Mouse (Mus musculus): ENCODE measurements around the gene Prickle2. TPM values are rescaled to one million over a fixed set of nuclear protein-coding genes. Genes with fewer than 3 reads are reported as not detected.

Gene Prickle2
- polyA plus RNA-seq, 1 experiment from 2014 or later: 1.7 TPM

DNA sequence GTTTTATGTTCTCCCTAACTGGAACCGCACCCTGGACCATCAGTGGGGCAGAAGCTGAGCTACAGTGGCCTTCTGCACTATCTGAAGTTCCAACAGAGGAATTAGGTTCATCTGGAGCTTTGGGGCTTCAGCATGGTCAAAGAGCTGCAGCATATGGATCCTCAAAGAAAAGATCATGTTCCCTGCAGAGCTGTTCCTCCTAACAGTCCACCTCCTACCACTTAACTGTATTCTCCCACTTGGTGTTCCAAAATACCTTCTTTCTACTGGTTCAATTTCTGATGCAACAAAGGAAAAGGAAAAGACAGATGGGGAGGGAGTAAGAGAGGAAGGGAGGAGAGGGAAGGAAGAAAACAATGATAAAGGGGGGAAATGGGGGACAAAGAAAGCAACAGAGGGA lies 56.9 kb downstream of the Prickle2 start:
- Histone ChIP-seq H3K4me3 (ENCODE audit: low read depth, low read length) (no peak overlapping the region), H3K27ac (ENCODE audit: low read depth, low read length) (no peak overlapping the region), H3K27me3 (replicated peaks; ENCODE audit: control insufficient read depth, insufficient read depth, low read length) (no peaks in the 10 kb centered on the region), H3K9ac (ENCODE audit: low read depth, low read length) (no peak overlapping the region), H3K9me3 (ENCODE audit: control insufficient read depth, low read length) (no peaks in the 10 kb centered on the region), H3K4me1 (replicated peaks; ENCODE audit: control insufficient read depth, insufficient read depth, low read length) (no peaks in the 10 kb centered on the region), H3K36me3 (ENCODE audit: control insufficient read depth, insufficient read depth, low read length) (no peaks in the 10 kb centered on the region), H3K4me2 (no peak overlapping the region)
- ATAC-seq (replicated peaks; ENCODE audit: low FRiP score) (no peak), DNase-seq (ENCODE audit: low spot score) (no peak)
- 74% methylated on average over 1 of the region's 1 CpGs for WGBS

GRCm38 (mm10) chr6:92648571-92648970 lies 57.4 kb downstream of the Prickle2 start:
- no peak overlapping the region for H3K27ac ChIP-seq (ENCODE audit: low read depth, low read length)
- no peak overlapping the region for H3K9ac ChIP-seq (ENCODE audit: low read depth, low read length)
- no peaks in the 10 kb centered on the region for H3K9me3 ChIP-seq (ENCODE audit: control insufficient read depth, low read length)
- no peak overlapping the region for H3K4me2 ChIP-seq
- no peaks in the 10 kb centered on the region for H3K27me3 ChIP-seq (replicated peaks; ENCODE audit: control insufficient read depth, insufficient read depth, low read length)
- WGBS: 61% methylated on average over 2 of the region's 2 CpGs
- H3K4me3 ChIP-seq (ENCODE audit: low read depth, low read length): no peak overlapping the region
- DNase-seq (ENCODE audit: low spot score): no peak
- no peak for ATAC-seq (replicated peaks; ENCODE audit: low FRiP score)
- H3K36me3 ChIP-seq (ENCODE audit: control insufficient read depth, insufficient read depth, low read length): no peaks in the 10 kb centered on the region
- no peaks in the 10 kb centered on the region for H3K4me1 ChIP-seq (replicated peaks; ENCODE audit: control insufficient read depth, insufficient read depth, low read length)

DNA sequence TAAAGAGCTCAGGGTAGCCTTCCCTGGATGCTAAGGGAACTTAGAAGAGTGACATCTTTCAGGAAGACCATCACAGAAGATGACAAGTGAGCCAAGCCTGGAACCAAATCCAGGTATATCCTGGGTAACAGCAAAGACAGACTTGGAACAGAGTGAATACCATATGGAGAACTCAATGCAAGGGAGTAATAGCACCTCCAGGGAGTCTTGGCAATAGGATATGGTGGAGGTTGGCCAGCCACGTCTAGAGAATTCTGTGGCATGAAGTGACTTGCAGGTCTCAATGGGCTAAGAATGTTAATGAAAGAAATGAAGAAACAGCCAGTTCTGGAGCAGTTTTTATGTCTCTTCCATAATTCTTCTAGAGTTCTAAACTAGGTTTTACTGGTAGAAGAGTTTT lies 63.0 kb downstream of the Prickle2 start:
- no peak for DNase-seq (ENCODE audit: low spot score)

GRCm38 (mm10) chr6:92641956-92642355 lies 64.0 kb downstream of the Prickle2 start:
- Histone ChIP-seq H3K4me3 (ENCODE audit: low read depth, low read length) (no peak overlapping the region), H3K4me1 (replicated peaks; ENCODE audit: control insufficient read depth, insufficient read depth, low read length) (no peaks in the 10 kb centered on the region)
- ATAC-seq (replicated peaks; ENCODE audit: low FRiP score): no peak

More for the DNA sequence above, 63.0 kb downstream of the Prickle2 start:
- Histone ChIP-seq H3K4me2 (no peak overlapping the region), H3K9ac (ENCODE audit: low read depth, low read length) (no peak overlapping the region), H3K36me3 (ENCODE audit: control insufficient read depth, insufficient read depth, low read length) (no peaks in the 10 kb centered on the region), H3K4me1 (replicated peaks; ENCODE audit: control insufficient read depth, insufficient read depth, low read length) (no peaks in the 10 kb centered on the region), H3K27ac (ENCODE audit: low read depth, low read length) (no peak overlapping the region), H3K27me3 (replicated peaks; ENCODE audit: control insufficient read depth, insufficient read depth, low read length) (no peaks in the 10 kb centered on the region), H3K4me3 (ENCODE audit: low read depth, low read length) (no peak overlapping the region), H3K9me3 (ENCODE audit: control insufficient read depth, low read length) (no peaks in the 10 kb centered on the region)
- 80% methylated on average over 1 of the region's 1 CpGs for WGBS
- no peak for ATAC-seq (replicated peaks; ENCODE audit: low FRiP score)

GRCm38 (mm10) chr6:92640896-92641295 lies 65.1 kb downstream of the Prickle2 start:
- Histone ChIP-seq H3K4me3 (ENCODE audit: low read depth, low read length) (no peak overlapping the region), H3K27ac (ENCODE audit: low read depth, low read length) (no peak overlapping the region), H3K9ac (ENCODE audit: low read depth, low read length) (no peak overlapping the region), H3K27me3 (replicated peaks; ENCODE audit: control insufficient read depth, insufficient read depth, low read length) (no peaks in the 10 kb centered on the region), H3K4me1 (replicated peaks; ENCODE audit: control insufficient read depth, insufficient read depth, low read length) (no peaks in the 10 kb centered on the region), H3K36me3 (ENCODE audit: control insufficient read depth, insufficient read depth, low read length) (no peaks in the 10 kb centered on the region), H3K9me3 (ENCODE audit: control insufficient read depth, low read length) (no peaks in the 10 kb centered on the region), H3K4me2 (no peak overlapping the region)
- no peak for DNase-seq (ENCODE audit: low spot score)
- no peak for ATAC-seq (replicated peaks; ENCODE audit: low FRiP score)
- WGBS: 83% methylated on average over 2 of the region's 2 CpGs

More at GRCm38 (mm10) chr6:92641956-92642355, 64.0 kb downstream of the Prickle2 start:
- H3K36me3 ChIP-seq (ENCODE audit: control insufficient read depth, insufficient read depth, low read length): no peaks in the 10 kb centered on the region
- no peaks in the 10 kb centered on the region for H3K9me3 ChIP-seq (ENCODE audit: control insufficient read depth, low read length)
- H3K9ac ChIP-seq (ENCODE audit: low read depth, low read length): no peak overlapping the region
- no peaks in the 10 kb centered on the region for H3K27me3 ChIP-seq (replicated peaks; ENCODE audit: control insufficient read depth, insufficient read depth, low read length)
- H3K4me2 ChIP-seq: no peak overlapping the region
- no peak overlapping the region for H3K27ac ChIP-seq (ENCODE audit: low read depth, low read length)
- DNase-seq (ENCODE audit: low spot score): no peak
- WGBS: 79% methylated on average over 7 of the region's 7 CpGs

GRCm38 (mm10) chr6:92636431-92636830 lies 69.5 kb downstream of the Prickle2 start:
- 65% methylated on average over 1 of the region's 1 CpGs for WGBS
- no peak overlapping the region for H3K4me2 ChIP-seq
- no peak overlapping the region for H3K4me3 ChIP-seq (ENCODE audit: low read depth, low read length)
- no peaks in the 10 kb centered on the region for H3K4me1 ChIP-seq (replicated peaks; ENCODE audit: control insufficient read depth, insufficient read depth, low read length)
- H3K27me3 ChIP-seq (replicated peaks; ENCODE audit: control insufficient read depth, insufficient read depth, low read length): no peaks in the 10 kb centered on the region
- no peak overlapping the region for H3K9ac ChIP-seq (ENCODE audit: low read depth, low read length)
- ATAC-seq (replicated peaks; ENCODE audit: low FRiP score) (no peak), DNase-seq (ENCODE audit: low spot score) (no peak)
- H3K27ac ChIP-seq (ENCODE audit: low read depth, low read length): no peak overlapping the region
- no peaks in the 10 kb centered on the region for H3K9me3 ChIP-seq (ENCODE audit: control insufficient read depth, low read length)
- no peaks in the 10 kb centered on the region for H3K36me3 ChIP-seq (ENCODE audit: control insufficient read depth, insufficient read depth, low read length)

- Histone ChIP-seq H3K4me3 (ENCODE audit: low read depth, low read length) (no peak overlapping the region), H3K9ac (ENCODE audit: low read depth, low read length) (no peak overlapping the region)
These were observed 71.0 kb downstream of the Prickle2 start for GRCm38 (mm10) chr6:92634876-92635468.

DNA sequence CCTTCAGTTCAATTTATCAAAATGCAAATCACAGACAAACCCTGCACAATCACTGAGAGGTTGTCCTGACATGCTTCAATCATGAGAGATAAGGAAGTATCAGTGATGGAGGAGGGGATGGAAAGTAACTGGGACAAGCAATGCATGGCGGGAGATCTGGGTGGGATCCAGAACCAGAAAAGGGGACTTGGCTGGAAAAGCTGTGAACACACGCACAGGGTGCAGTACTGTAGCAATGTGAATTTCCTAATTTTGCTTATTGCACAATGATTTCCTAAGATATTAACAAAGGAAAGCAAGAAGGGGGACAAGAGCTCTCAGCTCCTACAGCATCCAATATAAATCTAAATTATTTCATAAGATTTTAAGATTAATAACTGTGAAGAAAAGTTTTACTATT lies 75.0 kb downstream of the Prickle2 start:
- Histone ChIP-seq H3K9me3 (ENCODE audit: control insufficient read depth, low read length) (no peaks in the 10 kb centered on the region), H3K27me3 (replicated peaks; ENCODE audit: control insufficient read depth, insufficient read depth, low read length) (no peaks in the 10 kb centered on the region), H3K4me2 (no peak overlapping the region), H3K27ac (ENCODE audit: low read depth, low read length) (no peak overlapping the region), H3K36me3 (ENCODE audit: control insufficient read depth, insufficient read depth, low read length) (no peaks in the 10 kb centered on the region), H3K4me3 (ENCODE audit: low read depth, low read length) (no peak overlapping the region), H3K4me1 (replicated peaks; ENCODE audit: control insufficient read depth, insufficient read depth, low read length) (no peaks in the 10 kb centered on the region), H3K9ac (ENCODE audit: low read depth, low read length) (no peak overlapping the region)
- DNase-seq (ENCODE audit: low spot score) (no peak), ATAC-seq (replicated peaks; ENCODE audit: low FRiP score) (no peak)
- WGBS: 84% methylated on average over 2 of the region's 2 CpGs

More at GRCm38 (mm10) chr6:92634876-92635468, 71.0 kb downstream of the Prickle2 start:
- H3K27me3 ChIP-seq (replicated peaks; ENCODE audit: control insufficient read depth, insufficient read depth, low read length): no peaks in the 10 kb centered on the region
- no peaks in the 10 kb centered on the region for H3K36me3 ChIP-seq (ENCODE audit: control insufficient read depth, insufficient read depth, low read length)
- no peak for DNase-seq (ENCODE audit: low spot score)
- H3K4me1 ChIP-seq (replicated peaks; ENCODE audit: control insufficient read depth, insufficient read depth, low read length): no peaks in the 10 kb centered on the region
- no peaks in the 10 kb centered on the region for H3K9me3 ChIP-seq (ENCODE audit: control insufficient read depth, low read length)
- no peak overlapping the region for H3K27ac ChIP-seq (ENCODE audit: low read depth, low read length)
- 75% methylated on average over 6 of the region's 6 CpGs for WGBS
- ATAC-seq (replicated peaks; ENCODE audit: low FRiP score): no peak
- no peak overlapping the region for H3K4me2 ChIP-seq

- no peaks in the 10 kb centered on the region for H3K27me3 ChIP-seq (replicated peaks; ENCODE audit: control insufficient read depth, insufficient read depth, low read length)
- WGBS: 82% methylated on average over 3 of the region's 3 CpGs
- no peak overlapping the region for H3K4me3 ChIP-seq (ENCODE audit: low read depth, low read length)
These were observed 78.2 kb downstream of the Prickle2 start for GRCm38 (mm10) chr6:92627711-92628110.

More at GRCm38 (mm10) chr6:92627711-92628110, 78.2 kb downstream of the Prickle2 start:
- Histone ChIP-seq H3K36me3 (ENCODE audit: control insufficient read depth, insufficient read depth, low read length) (no peaks in the 10 kb centered on the region), H3K4me2 (no peak overlapping the region), H3K9ac (ENCODE audit: low read depth, low read length) (no peak overlapping the region), H3K9me3 (ENCODE audit: control insufficient read depth, low read length) (no peaks in the 10 kb centered on the region), H3K27ac (ENCODE audit: low read depth, low read length) (no peak overlapping the region), H3K4me1 (replicated peaks; ENCODE audit: control insufficient read depth, insufficient read depth, low read length) (no peaks in the 10 kb centered on the region)
- ATAC-seq (replicated peaks; ENCODE audit: low FRiP score) (no peak), DNase-seq (ENCODE audit: low spot score) (no peak)

Data from liver, embryonic 11.5 days (tissue).